Mouse (Mus musculus) MEL (cell line): ENCODE results near the gene Lrba. TPM values are rescaled to one million over a fixed set of nuclear protein-coding genes. Genes with fewer than 3 reads are reported as not detected.

ENCODE experiments used
- DNase-seq: peaks from one replicate; pipeline ENCODE4 v3.0.0; 2011; ENCODE audit warnings: low read depth, low spot score
- H3K27ac ChIP-seq: 2 replicates; pipeline ENCODE4 v1.5.1; 2012; ENCODE audit warnings: low read depth, mild to moderate bottlenecking, control low read depth, low read length, moderate library complexity; ENCODE audit not compliant: control insufficient read depth
- H3K27me3 ChIP-seq, 2 experiments: fragments of 150-350 bp in 1 of 2; sonication (generic) in 1 of 2; 2 replicates each; pipeline ENCODE4 v1.6.1; 2012; ENCODE audit warnings: low read length in 2 of 2, mild to moderate bottlenecking in 2 of 2, improper control_type of control experiment in 1 of 2, moderate library complexity in 1 of 2; ENCODE audit not compliant: insufficient read depth in 2 of 2, control insufficient read depth in 1 of 2
- H3K36me3 ChIP-seq, 2 experiments: 2 replicates each; pipeline ENCODE4 v1.6.1; 2012 to 2014; ENCODE audit warnings: low read length in 2 of 2, improper control_type of control experiment in 1 of 2, inconsistent platforms in 1 of 2, mild to moderate bottlenecking in 1 of 2; ENCODE audit not compliant: insufficient read depth in 2 of 2, control insufficient read depth in 1 of 2
- H3K4me1 ChIP-seq, 2 experiments: fragments of 150-350 bp in 1 of 2; sonication (generic) in 1 of 2; 2 replicates each; pipeline ENCODE4 v1.6.1; 2012; ENCODE audit warnings: low read length in 2 of 2, improper control_type of control experiment in 1 of 2, mild to moderate bottlenecking in 1 of 2; ENCODE audit not compliant: insufficient read depth in 2 of 2, control insufficient read depth in 1 of 2
- H3K4me3 ChIP-seq, 2 experiments: fragments of 150-350 bp in 1 of 2; sonication (generic) in 1 of 2; 2 replicates each; pipeline ENCODE4 v1.5.1; 2012; ENCODE audit warnings: low read depth in 2 of 2, low read length in 2 of 2, mild to moderate bottlenecking in 2 of 2, moderate library complexity in 2 of 2, control low read depth in 1 of 2, improper control_type of control experiment in 1 of 2; ENCODE audit not compliant: control insufficient read depth in 1 of 2, insufficient read depth in 1 of 2
- H3K79me2 ChIP-seq: 2 replicates; pipeline ENCODE4 v1.6.1; 2012; ENCODE audit warnings: mild to moderate bottlenecking, low read length, moderate library complexity; ENCODE audit not compliant: control insufficient read depth, poor library complexity, insufficient read depth
- H3K9ac ChIP-seq: 2 replicates; pipeline ENCODE4 v1.6.1; 2012; ENCODE audit warnings: low read depth, mild to moderate bottlenecking, control low read depth, low read length, moderate library complexity; ENCODE audit not compliant: control insufficient read depth, poor library complexity, severe bottlenecking
- H3K9me3 ChIP-seq: fragments of 150-350 bp; sonication (generic); replicated peaks from 2 replicates; pipeline ENCODE4 v1.6.1; 2012; ENCODE audit warnings: mild to moderate bottlenecking, low read length, improper control_type of control experiment, moderate library complexity; ENCODE audit not compliant: insufficient read depth
- BHLHE40 ChIP-seq: IDR thresholded peaks from 2 replicates; pipeline ENCODE4 v1.6.1; 2012; ENCODE audit warnings: low read depth, mild to moderate bottlenecking, inconsistent platforms, low read length, improper control_type of control experiment, borderline replicate concordance
- E2F4 ChIP-seq: IDR thresholded peaks from 2 replicates; pipeline ENCODE4 v1.6.1; 2011; ENCODE audit warnings: low read depth, low read length, improper control_type of control experiment, borderline replicate concordance
- ELF1 ChIP-seq: IDR thresholded peaks from 2 replicates; pipeline ENCODE4 v1.6.1; 2014; ENCODE audit warnings: low read depth, mild to moderate bottlenecking, inconsistent platforms, low read length, improper control_type of control experiment, moderate library complexity
- GABPA ChIP-seq: IDR thresholded peaks from 2 replicates; pipeline ENCODE4 v1.6.1; 2012; ENCODE audit warnings: low read depth, mild to moderate bottlenecking, inconsistent platforms, low read length, improper control_type of control experiment, moderate library complexity
- GATA1 ChIP-seq: IDR thresholded peaks from 2 replicates; pipeline ENCODE4 v1.6.1; 2011; ENCODE audit warnings: low read depth, low read length, improper control_type of control experiment
- KAT2A ChIP-seq: conservative IDR thresholded peaks from 2 replicates; pipeline ENCODE4 v1.6.1; 2012; ENCODE audit warnings: low read depth, low read length, improper control_type of control experiment, inconsistent platforms
- MAFK ChIP-seq: IDR thresholded peaks from 2 replicates; pipeline ENCODE4 v1.6.1; 2011; ENCODE audit warnings: low read depth, mild to moderate bottlenecking, low read length, improper control_type of control experiment, borderline replicate concordance
- MXI1 ChIP-seq: IDR thresholded peaks from 2 replicates; pipeline ENCODE4 v1.6.1; 2011; ENCODE audit warnings: mild to moderate bottlenecking, low read depth, low read length, improper control_type of control experiment
- MYB ChIP-seq: IDR thresholded peaks from 2 replicates; pipeline ENCODE4 v1.6.1; 2011; ENCODE audit warnings: mild to moderate bottlenecking, low read depth, low read length, improper control_type of control experiment
- MYC ChIP-seq: IDR thresholded peaks from 2 replicates; pipeline ENCODE4 v1.6.1; 2011; ENCODE audit warnings: low read depth, mild to moderate bottlenecking, low read length, improper control_type of control experiment, moderate library complexity
- POLR2A ChIP-seq, 2 experiments: IDR thresholded peaks; 2 replicates each; pipeline ENCODE4 v1.6.1; 2011 to 2012; ENCODE audit warnings: low read length in 2 of 2, mild to moderate bottlenecking in 2 of 2, control low read depth in 1 of 2, improper control_type of control experiment in 1 of 2, low read depth in 1 of 2, moderate library complexity in 1 of 2; ENCODE audit not compliant: control insufficient read depth in 1 of 2, insufficient read depth in 1 of 2, poor library complexity in 1 of 2
- POLR2AphosphoS2 ChIP-seq: IDR thresholded peaks from 2 replicates; pipeline ENCODE4 v1.6.1; 2011; ENCODE audit warnings: low read length, improper control_type of control experiment
- RAD21 ChIP-seq: IDR thresholded peaks from 2 replicates; pipeline ENCODE4 v1.6.1; 2011; ENCODE audit warnings: mild to moderate bottlenecking, low read depth, low read length, improper control_type of control experiment
- SIN3A ChIP-seq: IDR thresholded peaks from 2 replicates; pipeline ENCODE4 v1.6.1; 2012; ENCODE audit warnings: low read length, improper control_type of control experiment, inconsistent platforms
- SMC3 ChIP-seq: IDR thresholded peaks from 2 replicates; pipeline ENCODE4 v1.6.1; 2011; ENCODE audit warnings: low read depth, low read length, improper control_type of control experiment
- TAL1 ChIP-seq: IDR thresholded peaks from 2 replicates; pipeline ENCODE4 v1.6.1; 2012; ENCODE audit warnings: mild to moderate bottlenecking, inconsistent platforms, low read length, moderate library complexity, mixed read lengths
- USF1 ChIP-seq: IDR thresholded peaks from 2 replicates; pipeline ENCODE4 v1.6.1; 2014; ENCODE audit warnings: low read depth, mild to moderate bottlenecking, inconsistent platforms, low read length, improper control_type of control experiment, moderate library complexity
- USF2 ChIP-seq, 2 experiments: IDR thresholded peaks; 2 replicates each; pipeline ENCODE4 v1.6.1; 2011 to 2012; ENCODE audit warnings: improper control_type of control experiment in 2 of 2, low read length in 2 of 2, borderline replicate concordance in 1 of 2, inconsistent platforms in 1 of 2, low read depth in 1 of 2, mild to moderate bottlenecking in 1 of 2; ENCODE audit not compliant: insufficient read depth in 1 of 2
- ZC3H11A ChIP-seq: IDR thresholded peaks from 2 replicates; pipeline ENCODE4 v1.6.1; 2012; ENCODE audit warnings: low read depth, mild to moderate bottlenecking, inconsistent platforms, low read length, improper control_type of control experiment
- polyA plus RNA-seq, 2 experiments: library from polyadenylated mRNA; stranded (reverse) in 1 of 2; unstranded in 1 of 2; fragments of >175 nt in 1 of 2; fragments of >200 nt in 1 of 2; gene quantifications; 2 replicates each; pipeline versions ENCODE4 v1.2.1 to v1.2.4; 2012; ENCODE audit warnings: low replicate concordance in 2 of 2, low read depth in 1 of 2; ENCODE audit not compliant: insufficient read length in 2 of 2, insufficient read depth in 1 of 2, missing spikeins in 1 of 2
- total RNA-seq: library from RNA; depleted of rRNA; stranded (reverse); fragments of 300-350 nt; gene quantifications from 2 replicates; pipeline ENCODE4 v1.2.3, GENCODE M21; 2012

The Lrba gene
- total and polyA plus RNA-seq, 3 experiments, result 10.9 to 17.9 TPM; not detected in 1

DNA sequence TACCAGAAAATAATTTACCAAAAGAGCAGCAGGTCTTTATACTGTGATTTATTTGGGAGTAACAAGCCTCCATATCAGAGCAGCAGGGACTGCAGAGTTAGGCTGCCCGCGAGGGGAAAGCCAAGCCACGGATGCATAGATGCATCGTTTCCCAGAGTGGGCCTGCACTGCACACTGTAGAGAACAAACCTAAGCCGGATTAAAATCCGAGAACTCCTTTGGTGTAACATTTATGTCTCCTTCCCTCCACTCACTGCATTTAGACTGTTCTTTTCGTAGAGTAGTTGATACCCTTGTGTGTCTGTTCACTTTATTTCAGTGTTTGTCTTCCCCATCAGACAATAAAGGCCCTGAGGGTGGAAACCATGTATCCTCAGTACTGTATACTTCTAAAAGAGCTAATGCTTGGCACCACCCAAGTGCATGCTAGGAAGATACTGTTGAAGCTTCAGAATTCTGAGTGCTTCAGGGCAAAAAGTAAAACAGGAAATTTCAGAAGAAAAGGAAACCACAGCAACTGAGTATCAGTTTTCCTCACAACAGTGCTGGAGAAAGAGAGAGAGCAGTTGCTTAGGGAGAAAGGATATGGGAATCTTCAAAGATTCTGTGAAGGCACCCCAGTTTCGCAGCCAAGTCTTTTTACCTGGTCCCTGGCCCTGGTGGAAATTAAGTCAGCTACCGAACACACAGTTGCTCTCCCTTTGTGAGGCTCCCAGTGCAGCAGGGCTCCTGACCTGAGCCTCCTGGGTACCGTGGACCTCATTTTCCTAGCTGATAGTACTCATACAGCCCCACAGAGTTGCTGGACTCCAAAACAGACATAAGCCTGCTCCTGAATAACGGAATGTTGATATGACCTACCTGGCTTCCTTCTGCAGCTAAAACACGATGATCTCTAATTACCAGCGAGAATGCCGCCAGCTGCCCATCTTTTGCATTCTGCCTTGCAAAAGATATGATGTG lies 530.4 kb downstream of the Lrba start:
- no peak overlapping the region for H3K27ac ChIP-seq
- no peaks in the 10 kb centered on the region for H3K79me2 ChIP-seq
- no peak overlapping the region for H3K4me3 ChIP-seq
- no peaks in the 10 kb centered on the region for H3K27me3 ChIP-seq
- TF ChIP-seq RAD21 (no peak), E2F4 (no peak), MYB (no peak)
- H3K36me3 ChIP-seq, result no peaks in the 10 kb centered on the region
- H3K4me1 ChIP-seq, result no peaks in the 10 kb centered on the region
- H3K9me3 ChIP-seq, result no peaks in the 10 kb centered on the region
- DNase-seq, result no peak
- no peak overlapping the region for H3K9ac ChIP-seq

DNA sequence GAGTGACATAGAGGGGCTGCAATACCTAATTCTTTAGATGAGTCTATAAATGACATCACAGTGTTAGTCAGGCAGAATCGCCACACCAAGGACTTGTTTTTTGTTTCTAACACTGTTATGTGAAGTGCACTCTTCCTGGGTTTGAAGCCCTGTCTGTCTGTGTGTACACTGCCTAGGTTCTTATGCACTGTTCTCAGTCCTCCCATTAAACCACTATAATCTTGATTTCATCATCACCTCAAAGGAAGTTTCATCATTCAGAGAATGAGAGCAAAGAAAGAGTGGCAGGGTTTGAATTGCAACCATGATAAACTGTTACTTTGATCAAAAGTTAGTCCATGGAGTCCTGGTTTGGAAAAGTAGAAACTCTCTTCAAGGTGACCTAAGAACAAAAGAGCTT lies 532.1 kb downstream of the Lrba start:
- H3K9me3 ChIP-seq, result no peaks in the 10 kb centered on the region
- no peaks in the 10 kb centered on the region for H3K79me2 ChIP-seq
- no peak overlapping the region for H3K9ac ChIP-seq
- no peak for DNase-seq
- H3K27me3 ChIP-seq, result no peaks in the 10 kb centered on the region
- no peak overlapping the region for H3K4me3 ChIP-seq
- no peak for TF ChIP-seq GATA1
- no peak for TF ChIP-seq USF1
- no peak for TF ChIP-seq USF2 (IDR thresholded peaks at IDR 0.05; ENCODE audit: borderline replicate concordance in 1 of 2, insufficient read depth in 1 of 2, low read depth in 1 of 2, low read length in 2 of 2)
- TF ChIP-seq SIN3A, result no peak
- TF ChIP-seq GABPA, result no peak
- TF ChIP-seq TAL1, result no peak
- TF ChIP-seq MXI1, result no peak
- TF ChIP-seq RAD21, result no peak
- no peak for TF ChIP-seq KAT2A
- no peak for TF ChIP-seq SMC3
- TF ChIP-seq POLR2A (IDR thresholded peaks at IDR 0.05; ENCODE audit: control insufficient read depth in 1 of 2, insufficient read depth in 1 of 2, low read depth in 1 of 2, low read length in 2 of 2, poor library complexity in 1 of 2), result no peak
- no peak for TF ChIP-seq BHLHE40
- TF ChIP-seq MYC, result no peak
- no peak for TF ChIP-seq E2F4
- TF ChIP-seq ZC3H11A, result no peak
- TF ChIP-seq POLR2AphosphoS2, result no peak
- TF ChIP-seq ELF1, result no peak
- TF ChIP-seq MYB, result no peak
- no peak for TF ChIP-seq MAFK
- no peak overlapping the region for H3K27ac ChIP-seq
- no peaks in the 10 kb centered on the region for H3K36me3 ChIP-seq
- no peaks in the 10 kb centered on the region for H3K4me1 ChIP-seq
